Mouse (Mus musculus) G1E (cell line): ENCODE data around the gene Sprr2k.
"Not testable (repeated sequence)": the region's sequence is repeated elsewhere in the genome, so short reads cannot be mapped to it uniquely, and the experiment has no call there.

Experiments used
- CTCF ChIP-seq: IDR thresholded peaks from 2 replicates; pipeline ENCODE4 v1.5.1; 2012; ENCODE audit warnings: low read depth, low read length, inconsistent platforms, mixed read lengths
- GATA1 ChIP-seq: IDR thresholded peaks from 2 replicates; pipeline ENCODE4 v1.6.1; 2012; ENCODE audit warnings: borderline replicate concordance, low read length, inconsistent platforms, mixed read lengths
- POLR2AphosphoS5 ChIP-seq: IDR thresholded peaks from 2 replicates; pipeline ENCODE4 v1.6.1; 2012; ENCODE audit warnings: low read depth, low read length, inconsistent platforms; ENCODE audit not compliant: insufficient replicate concordance

- TF ChIP-seq CTCF, GATA1, POLR2AphosphoS5: not testable (repeated sequence)
These were observed 48.9 kb downstream of the Sprr2k start for GRCm38 (mm10) chr3:92481249-92481648.
